Mouse (Mus musculus) midbrain, embryonic 10.5 days (tissue): ENCODE data around the gene Fam240b. TPM values are rescaled to one million over a fixed set of nuclear protein-coding genes. Genes with fewer than 3 reads are reported as not detected.

ENCODE experiments used
- DNase-seq: peaks from one replicate; pipeline ENCODE4 v3.0.0-alpha.2; 2017; ENCODE audit warnings: low spot score
- H3K27ac ChIP-seq: fragments of 300-500 bp; sonication (generic); replicated peaks from 2 replicates; pipeline ENCODE4 v1.5.1; 2016; ENCODE audit warnings: mild to moderate bottlenecking
- H3K27me3 ChIP-seq: fragments of 300-500 bp; sonication (generic); 2 replicates; pipeline ENCODE4 v1.6.1; 2016; ENCODE audit warnings: low read depth, mild to moderate bottlenecking; ENCODE audit not compliant: poor library complexity, severe bottlenecking
- H3K36me3 ChIP-seq: fragments of 300-500 bp; sonication (generic); 2 replicates; pipeline ENCODE4 v1.6.1; 2016; ENCODE audit warnings: mild to moderate bottlenecking, moderate library complexity
- H3K4me1 ChIP-seq: fragments of 300-500 bp; sonication (generic); 2 replicates; pipeline ENCODE4 v1.6.1; 2016
- H3K4me3 ChIP-seq: fragments of 300-500 bp; sonication (generic); 2 replicates; pipeline ENCODE4 v1.5.1; 2016; ENCODE audit warnings: mild to moderate bottlenecking, moderate library complexity
- H3K9me3 ChIP-seq: fragments of 300-500 bp; sonication (generic); replicated peaks from 2 replicates; pipeline ENCODE4 v1.6.1; 2016; ENCODE audit warnings: mild to moderate bottlenecking
- WGBS: fragments of 180-500 bp; shearing (Covaris S2); methylation state at CpG from one replicate; pipeline ENCODE4 v1.1.7; 2016; 5-methylcytosine and 5-hydroxymethylcytosine counted together
- polyA plus RNA-seq: library from polyadenylated mRNA; unstranded; fragments of >200 nt; fragmentation: Nextera tagmentation; extraction: Ambion mirVana; gene quantifications from 2 replicates; pipeline ENCODE4 v1.2.1, GENCODE M21; 2016

The Fam240b gene
- polyA plus RNA-seq, 1 experiment from 2014 or later = not detected

- Histone ChIP-seq H3K4me3 (peak within 1 kb of the TSS; percentile 68), H3K27me3 (no peaks in the 10 kb centered on the region), H3K4me1 (peaks cover 18% of the 10 kb centered on the region), H3K36me3 (no peaks in the 10 kb centered on the region), H3K9me3 (no peaks in the 10 kb centered on the region), H3K27ac (peak within 1 kb of the TSS; percentile 89)
- WGBS = under 1% methylated on average over 57 of the region's 57 CpGs
- peak; percentile 95 for DNase-seq
Measured at GRCm38 (mm10) chr13:64432017-64432995, 65.3 kb downstream of the Fam240b start, which contains the start of gene Cdk20. Gene Cdk20, plus strand, starts transcription at chr13:64432314.

Other genes starting within 250 kb of the Fam240b start
- gene Cdc14b, start 222.5 kb downstream of the Fam240b start, polyA plus RNA-seq = 9.5 and 12.6 TPM in 2 replicates
- 22.9 and 25.3 TPM in 2 replicates for gene Aaed1, start 185.1 kb downstream of the Fam240b start, polyA plus RNA-seq
- 143 and 159 TPM in 2 replicates for gene Ctsl, start 126.9 kb downstream of the Fam240b start, polyA plus RNA-seq
- gene Cdk20, start 65.5 kb downstream of the Fam240b start, polyA plus RNA-seq = 9.7 and 10.9 TPM in 2 replicates